Mouse (Mus musculus): ENCODE measurements around the gene Tgfbrap1.

Tgfbrap1 gene

DNA sequence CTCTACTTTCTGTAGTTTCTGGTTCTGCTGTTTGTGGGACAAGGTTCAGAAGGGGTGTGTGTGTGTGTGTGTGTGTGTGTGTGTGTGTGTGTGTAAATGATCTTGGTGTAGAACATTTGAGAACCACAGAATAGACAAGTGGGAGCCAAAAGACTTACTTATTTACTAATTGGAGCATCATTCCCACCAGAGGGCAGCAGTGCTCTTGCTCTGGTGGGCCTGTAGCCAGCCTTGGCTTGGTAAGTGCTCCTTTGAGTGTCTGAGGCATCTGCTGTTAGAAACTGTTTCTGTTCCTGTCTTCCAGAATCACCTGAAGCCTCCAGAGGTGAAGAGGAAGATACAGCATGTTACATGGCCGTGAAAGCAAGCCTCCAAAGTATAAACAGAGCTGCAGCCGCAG is 14.4 kb upstream of the Tgfbrap1 start:
- peak; percentile 50 for DNase-seq (ENCODE audit: low read depth, low spot score)

GRCm38 (mm10) chr1:43110556-43110955 is 12.1 kb upstream of the Tgfbrap1 start:
- DNase-seq (ENCODE audit: low read depth, low spot score) = peak; percentile 66

GRCm38 (mm10) chr1:43108729-43109128 is 10.3 kb upstream of the Tgfbrap1 start:
- DNase-seq (ENCODE audit: low read depth, low spot score) = no peak

GRCm38 (mm10) chr1:43094206-43094605 is 4.2 kb downstream of the Tgfbrap1 start:
- no peak for DNase-seq (ENCODE audit: low read depth, low spot score)

DNA sequence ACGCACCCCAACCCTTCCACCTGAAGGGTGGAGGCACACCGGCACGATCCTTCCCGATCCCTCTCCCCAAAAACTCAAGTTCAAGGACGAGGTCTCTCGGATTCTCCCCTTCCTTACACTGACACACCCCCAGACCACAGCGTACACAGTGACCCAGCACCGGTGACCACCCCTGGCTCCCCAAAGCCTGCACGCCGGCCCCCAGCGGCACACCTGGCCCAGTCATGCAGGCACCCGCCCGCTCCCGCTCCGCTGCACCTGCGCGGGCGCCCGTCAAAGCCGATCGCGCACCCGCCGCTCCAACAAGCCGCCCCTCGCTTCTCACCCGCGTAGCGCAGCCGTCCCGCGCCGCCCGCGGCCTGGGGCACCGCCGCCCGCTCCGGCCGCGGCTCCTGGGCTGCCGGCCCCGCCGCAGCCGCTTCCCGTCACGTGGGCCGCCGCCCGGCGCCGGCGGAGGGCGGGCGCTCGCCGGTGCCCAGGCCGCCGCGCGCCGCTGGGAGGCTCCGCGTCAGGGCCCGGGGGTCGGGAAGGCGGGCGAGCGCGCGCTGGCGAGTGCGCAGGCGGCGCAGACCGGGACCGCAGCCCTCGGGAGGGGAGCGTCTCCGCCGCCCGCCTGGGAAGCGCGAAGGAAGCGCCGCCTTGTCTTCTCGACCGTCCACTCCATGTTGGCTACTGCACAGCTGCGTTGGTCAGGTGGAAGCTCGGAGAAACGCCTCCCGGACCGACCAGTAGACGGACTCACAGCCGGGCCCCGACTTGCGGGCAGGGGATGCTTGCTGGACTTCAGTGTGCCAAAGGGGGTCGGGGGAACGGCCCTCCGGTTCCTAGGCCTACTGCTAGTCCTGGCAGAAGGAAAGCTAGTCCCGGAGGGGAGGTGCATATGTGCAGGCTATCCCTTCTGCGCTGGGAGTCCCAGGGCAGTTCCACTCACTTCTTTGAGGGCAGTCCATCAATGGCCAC is 6.1 kb downstream of the Tgfbrap1 start:
- peak; percentile 71 for DNase-seq (ENCODE audit: low read depth, low spot score)

DNA sequence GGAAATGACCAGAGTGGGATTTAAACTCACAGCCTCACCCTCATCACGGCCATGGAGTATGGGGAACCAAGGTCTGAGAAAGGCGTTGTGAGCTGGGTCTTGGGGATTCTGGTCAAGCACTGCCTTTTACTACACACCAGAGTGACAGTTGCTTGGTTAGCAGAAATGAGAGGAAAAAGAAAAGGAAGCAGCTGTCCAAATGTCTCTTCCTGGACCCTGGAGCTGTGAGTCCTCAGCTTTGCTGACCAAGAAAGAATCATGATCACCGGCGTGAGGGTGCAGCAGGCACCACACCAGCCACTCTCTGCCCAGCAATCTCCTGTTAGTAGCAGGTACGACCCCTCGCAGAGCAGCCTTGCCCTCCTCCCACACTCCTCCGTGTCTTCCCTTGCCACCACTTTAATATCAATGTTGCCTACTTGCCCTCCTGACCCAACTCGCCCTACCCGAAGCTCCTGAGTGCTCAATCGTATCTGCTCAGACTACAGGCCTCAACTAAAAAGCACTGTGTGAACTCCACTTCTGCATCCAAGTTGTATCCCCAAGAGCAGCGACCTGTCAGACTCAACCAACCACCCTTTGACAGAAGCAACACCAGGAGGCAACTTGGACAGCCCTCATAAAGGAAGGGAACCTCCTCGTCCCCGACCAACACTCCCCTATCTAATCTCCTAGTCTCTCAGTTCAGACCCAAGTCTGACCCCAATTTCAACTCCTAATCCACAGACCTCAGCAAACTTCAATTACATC is 7.0 kb downstream of the Tgfbrap1 start:
- DNase-seq (ENCODE audit: low read depth, low spot score) = no peak

DNA sequence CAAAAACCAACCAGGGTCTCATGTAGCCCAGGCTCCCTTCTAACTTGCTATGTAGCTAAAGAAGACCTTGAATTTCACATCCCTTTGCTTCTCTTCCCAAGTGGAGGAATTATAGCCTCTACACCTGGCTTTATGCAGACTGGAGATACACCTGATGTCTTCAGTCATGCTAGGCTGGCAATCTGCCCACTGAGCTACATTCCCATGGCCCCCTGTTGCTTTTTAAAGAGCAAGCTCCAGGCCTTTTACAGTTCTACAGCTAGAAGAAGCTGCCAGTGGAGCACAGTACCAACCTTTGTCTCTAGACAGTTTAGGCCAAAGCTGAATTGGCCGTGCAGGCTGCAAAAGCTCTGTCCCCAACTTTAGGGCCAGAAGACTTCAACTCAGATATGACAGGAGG is 8.0 kb downstream of the Tgfbrap1 start:
- no peak for DNase-seq (ENCODE audit: low read depth, low spot score)

- no peak for DNase-seq (ENCODE audit: low read depth, low spot score)
Measured at GRCm38 (mm10) chr1:43082946-43083345, 15.5 kb downstream of the Tgfbrap1 start.

GRCm38 (mm10) chr1:43078124-43078523 is 20.3 kb downstream of the Tgfbrap1 start:
- no peak for DNase-seq (ENCODE audit: low read depth, low spot score)

- no peak for DNase-seq (ENCODE audit: low read depth, low spot score)
Measured at GRCm38 (mm10) chr1:43074791-43075190, 23.6 kb downstream of the Tgfbrap1 start.

DNA sequence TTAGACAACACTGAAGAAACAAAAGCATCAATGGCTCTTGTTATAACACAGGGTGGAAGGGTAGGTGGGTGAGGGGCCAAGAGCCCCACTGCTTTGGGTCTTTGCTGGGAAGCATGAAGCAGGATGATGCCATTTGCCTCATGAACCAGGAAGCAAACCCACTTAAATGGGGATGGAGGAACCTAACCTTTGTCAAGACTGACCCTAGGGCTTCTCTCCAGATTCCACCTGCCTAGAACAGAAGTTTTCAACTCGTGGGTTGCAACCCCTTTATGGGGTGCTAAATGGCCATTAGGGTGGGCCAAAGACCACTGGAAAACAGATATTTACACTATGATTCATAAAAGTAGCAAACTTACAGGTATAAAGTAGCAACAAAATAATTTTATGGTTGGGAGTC is 25.9 kb downstream of the Tgfbrap1 start:
- no peak for DNase-seq (ENCODE audit: low read depth, low spot score)

DNA sequence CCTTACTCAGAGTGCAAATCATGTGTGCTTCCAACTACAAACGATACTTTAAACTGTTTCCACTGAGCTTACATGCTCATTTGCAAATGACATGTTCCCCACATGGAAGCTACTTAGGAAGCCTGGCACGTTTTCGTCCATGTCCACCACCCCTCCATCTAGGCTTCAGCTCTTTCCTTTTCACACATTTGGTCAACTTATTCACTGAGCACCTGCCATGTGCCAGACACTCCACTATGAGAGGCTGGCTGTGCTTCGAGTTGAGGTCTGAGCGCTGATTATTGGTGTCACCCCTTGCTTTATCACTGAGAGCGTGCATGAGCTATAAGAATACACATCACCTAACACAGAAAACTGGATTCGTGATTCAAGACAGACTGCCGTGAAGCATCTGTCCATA is 26.4 kb downstream of the Tgfbrap1 start:
- no peak for DNase-seq (ENCODE audit: low read depth, low spot score)

- no peak for DNase-seq (ENCODE audit: low read depth, low spot score)
Measured at GRCm38 (mm10) chr1:43070726-43071125, 27.7 kb downstream of the Tgfbrap1 start.

- no peak for DNase-seq (ENCODE audit: low read depth, low spot score)
Measured at GRCm38 (mm10) chr1:43067551-43067950, 30.9 kb downstream of the Tgfbrap1 start.

- no peak for DNase-seq (ENCODE audit: low read depth, low spot score)
Measured at GRCm38 (mm10) chr1:43066573-43066972, 31.9 kb downstream of the Tgfbrap1 start.

DNA sequence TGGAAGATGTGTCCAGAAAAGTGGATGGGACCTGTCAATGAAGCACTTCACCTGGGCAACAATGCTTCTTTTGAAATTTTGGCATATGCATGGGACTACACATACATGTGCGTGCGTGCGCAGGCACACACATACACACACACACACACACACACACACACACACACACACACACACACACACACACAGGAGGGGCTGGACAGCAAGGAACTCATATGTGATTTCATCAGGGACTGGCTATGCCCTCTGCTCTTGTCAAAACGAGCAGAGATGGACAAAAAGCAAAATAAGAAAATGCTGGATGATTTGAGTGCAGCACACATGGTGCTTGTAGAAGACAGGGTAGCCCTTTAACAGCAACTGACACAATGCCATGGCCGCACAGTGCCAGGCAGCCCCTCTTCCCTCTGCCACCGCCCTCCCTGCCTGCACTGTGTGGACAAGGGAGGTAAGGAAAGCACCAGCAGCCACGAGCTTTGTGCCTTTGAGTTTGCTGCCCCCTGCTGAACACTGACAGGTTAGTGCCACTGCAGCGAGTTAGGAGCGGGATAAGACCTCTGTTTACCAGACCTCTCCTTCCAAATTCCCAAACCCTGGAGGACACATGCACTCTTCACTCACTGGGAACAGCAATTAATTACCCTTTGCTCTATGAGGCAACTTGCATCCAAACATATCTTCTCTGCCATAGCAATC is 32.7 kb downstream of the Tgfbrap1 start:
- peak; percentile 55 for DNase-seq (ENCODE audit: low read depth, low spot score)

GRCm38 (mm10) chr1:43051903-43052302 is 46.5 kb downstream of the Tgfbrap1 start:
- DNase-seq (ENCODE audit: low read depth, low spot score) = peak; percentile 5

- no peak for DNase-seq (ENCODE audit: low read depth, low spot score)
Measured at GRCm38 (mm10) chr1:43047811-43048210, 50.6 kb downstream of the Tgfbrap1 start.

GRCm38 (mm10) chr1:43046990-43047389 is 51.4 kb downstream of the Tgfbrap1 start:
- DNase-seq (ENCODE audit: low read depth, low spot score) = no peak

- DNase-seq (ENCODE audit: low read depth, low spot score) = no peak
Measured at GRCm38 (mm10) chr1:43045204-43045982, 53.0 kb downstream of the Tgfbrap1 start.

- DNase-seq (ENCODE audit: low read depth, low spot score) = no peak
Measured at GRCm38 (mm10) chr1:43042271-43042670, 56.2 kb downstream of the Tgfbrap1 start.
